ENCODE assay signal across 15 mouse cellular contexts in the genomic region with DNA sequence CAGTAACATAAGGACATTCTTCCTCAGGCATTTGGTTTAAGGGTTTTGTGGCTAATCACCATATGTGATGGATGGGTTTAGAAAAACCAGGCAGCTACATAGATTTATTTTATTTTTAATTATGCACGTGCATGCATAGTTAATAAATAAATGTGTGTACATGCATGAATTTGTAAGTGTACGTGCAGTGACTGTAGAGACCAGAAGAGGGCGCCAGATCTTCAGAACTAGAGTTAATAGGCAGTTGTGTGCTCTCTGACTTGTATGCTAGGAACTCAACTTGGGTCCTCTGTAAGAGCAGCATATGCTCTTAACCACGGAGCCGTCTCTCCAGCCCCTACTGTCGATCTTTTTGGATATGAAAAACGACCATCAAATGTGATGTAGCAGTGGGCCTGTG. TPM values are rescaled to one million over a fixed set of nuclear protein-coding genes. Genes with fewer than 3 reads are reported as not detected.
DNase-seq lines count a peak whose midpoint lies in the region; ATAC-seq and TF ChIP-seq lines count a peak whose summit lies in the region.
"Had no signal": no experiment of that assay in that cellular context is flagged by ENCODE, and none has a peak within 500 bp of the region (broad histone marks: within the 10 kb centered on the region; RNA-seq: fewer than 3 reads in every experiment).

No protein-coding gene starts in this region.

- H3K9me3 ChIP-seq in heart, embryonic 10.5 days = peaks cover 6% of the 10 kb centered on the region; the same call in 1 of the 2 replicates
- H3K9me3 ChIP-seq: lung, embryonic 15.5 days had no signal

- H3K4me1 ChIP-seq in heart, embryonic 10.5 days = peaks cover 10% of the 10 kb centered on the region; the same call in 1 of the 2 replicates
- H3K4me1 ChIP-seq: lung, embryonic 15.5 days had no signal

- peaks cover 4% of the 10 kb centered on the region for H3K27me3 ChIP-seq in heart, embryonic 10.5 days (ENCODE audit: insufficient read depth, poor library complexity, severe bottlenecking)
- H3K27me3 ChIP-seq: lung, embryonic 15.5 days had no signal

- H3K36me3 ChIP-seq in heart, embryonic 10.5 days = no peaks in the 10 kb centered on the region
- H3K36me3 ChIP-seq: lung, embryonic 15.5 days had no signal

- peak; percentile 5 for DNase-seq in CD4-positive, CD25-positive, alpha-beta regulatory T cell, adult 2 months (ENCODE audit: low read depth, low spot score)
- DNase-seq in layer of hippocampus, adult 2 months (ENCODE audit: low spot score in 2 of 2) = no peak
- DNase-seq in layer of hippocampus, adult 9-10 months (ENCODE audit: low spot score) = no peak
- DNase-seq in thymus, postnatal 25 days = peak; percentile 2
- no peak for DNase-seq in thymus, postnatal 0 days (ENCODE audit: low spot score)
- no peak for DNase-seq in adrenal gland, adult 8-10 months
- DNase-seq in heart, embryonic 10.5 days (ENCODE audit: low spot score) = no peak
- DNase-seq: heart, postnatal 14 days; right cerebral cortex, postnatal 14 days had no signal

- H3K27ac ChIP-seq in layer of hippocampus, adult 2 months = no peak overlapping the region
- no peak overlapping the region for H3K27ac ChIP-seq in heart, embryonic 10.5 days
- H3K27ac ChIP-seq: lung, embryonic 15.5 days had no signal

- peak; percentile 61 for TF ChIP-seq CTCF in layer of hippocampus, adult 2 months (conservative IDR thresholded peaks at IDR 0.05)

- no peak overlapping the region for H3K4me3 ChIP-seq in layer of hippocampus, adult 2 months
- H3K4me3 ChIP-seq in heart, embryonic 10.5 days = no peak overlapping the region
- H3K4me3 ChIP-seq: lung, embryonic 15.5 days had no signal

- no peak for ATAC-seq in CD4-positive, CD25-positive, alpha-beta regulatory T cell, adult 4 months
- ATAC-seq: intestine, embryonic 16.5 days had no signal

- 61% methylated on average over 7 of the region's 7 CpGs for WGBS in heart, embryonic 10.5 days

RNA-seq across cellular contexts. Expression of a gene that starts 1.6 kb away (rescaled TPM):
- not detected for polyA plus RNA-seq in CD4-positive, CD25-positive, alpha-beta regulatory T cell, adult 4 months (2017; shearing (Covaris generic))
- 1 to 10 TPM; 2.5 to 3.2 TPM for total RNA-seq in layer of hippocampus, adult 2 months (2021)
- polyA plus RNA-seq in thymus, postnatal 0 days (2015; fragmentation: Nextera tagmentation; extraction: Ambion mirVana) = not detected in 2 replicates
- total RNA-seq in adrenal gland, adult 8-10 months (2022) = not detected
- polyA plus RNA-seq in heart, embryonic 10.5 days (2016; fragmentation: Nextera tagmentation; extraction: Ambion mirVana) = 0.63 and 0.93 TPM in 2 replicates
- total RNA-seq: granulocyte monocyte progenitor cell, adult 5-6 weeks; neutrophil, adult 5-6 weeks had no signal
- polyA plus RNA-seq: intestine, embryonic 16.5 days; stomach, embryonic 14.5 days had no signal

Comparison
In these comparisons a context has a peak if more than half of its experiments do, and no peak if none do; other contexts are left out.
1. DNase-seq: peak in CD4-positive, CD25-positive, alpha-beta regulatory T cell, adult 2 months (single experiment) and thymus, postnatal 25 days (single experiment); none in layer of hippocampus, adult 2 months (0 of 2), layer of hippocampus, adult 9-10 months (single experiment), thymus, postnatal 0 days (single experiment), adrenal gland, adult 8-10 months (single experiment) and heart, embryonic 10.5 days (single experiment).